Mouse (Mus musculus) heart, embryonic 10.5 days (tissue): ENCODE measurements around the gene Gm10803. TPM values are rescaled to one million over a fixed set of nuclear protein-coding genes. Genes with fewer than 3 reads are reported as not detected.

ENCODE experiments used
- DNase-seq: peaks from one replicate; pipeline ENCODE4 v3.0.0-alpha.2; 2017; ENCODE audit warnings: low spot score
- H3K27ac ChIP-seq: fragments of 300-500 bp; sonication (generic); 2 replicates; pipeline ENCODE4 v1.5.1; 2016; ENCODE audit warnings: mild to moderate bottlenecking
- H3K27me3 ChIP-seq: fragments of 300-500 bp; sonication (generic); 2 replicates; pipeline ENCODE4 v1.6.1; 2016; ENCODE audit warnings: mild to moderate bottlenecking; ENCODE audit not compliant: poor library complexity, insufficient read depth, severe bottlenecking
- H3K36me3 ChIP-seq: fragments of 300-500 bp; sonication (generic); 2 replicates; pipeline ENCODE4 v1.6.1; 2016; ENCODE audit warnings: mild to moderate bottlenecking, moderate library complexity
- H3K4me1 ChIP-seq: fragments of 300-500 bp; sonication (generic); 2 replicates; pipeline ENCODE4 v1.6.1; 2016; ENCODE audit warnings: mild to moderate bottlenecking
- H3K4me3 ChIP-seq: fragments of 300-500 bp; sonication (generic); 2 replicates; pipeline ENCODE4 v1.5.1; 2016; ENCODE audit warnings: mild to moderate bottlenecking, moderate library complexity
- H3K9me3 ChIP-seq: fragments of 300-500 bp; sonication (generic); 2 replicates; pipeline ENCODE4 v1.6.1; 2016; ENCODE audit warnings: mild to moderate bottlenecking, moderate library complexity
- WGBS: fragments of 180-500 bp; shearing (Covaris S2); methylation state at CpG from one replicate; pipeline ENCODE4 v1.1.7; 2016; 5-methylcytosine and 5-hydroxymethylcytosine counted together
- polyA plus RNA-seq: library from polyadenylated mRNA; unstranded; fragments of >200 nt; fragmentation: Nextera tagmentation; extraction: Ambion mirVana; gene quantifications from 2 replicates; pipeline ENCODE4 v1.2.1, GENCODE M21; 2016

Gm10803 gene
- polyA plus RNA-seq, 1 experiment from 2014 or later = not detected

- H3K4me3 ChIP-seq = no peak overlapping the region
- 29% methylated on average over 9 of the region's 9 CpGs for WGBS
- no peak overlapping the region; the same call in 1 of the 2 replicates for H3K27ac ChIP-seq
- peaks cover 37% of the 10 kb centered on the region; the same call in 1 of the 2 replicates for H3K27me3 ChIP-seq
- H3K9me3 ChIP-seq = no peaks in the 10 kb centered on the region
- H3K36me3 ChIP-seq = no peaks in the 10 kb centered on the region
- H3K4me1 ChIP-seq = peaks cover 14% of the 10 kb centered on the region
- DNase-seq = no peak
These were observed 39.4 kb downstream of the Gm10803 start for GRCm38 (mm10) chr2:93599731-93600130.

DNA sequence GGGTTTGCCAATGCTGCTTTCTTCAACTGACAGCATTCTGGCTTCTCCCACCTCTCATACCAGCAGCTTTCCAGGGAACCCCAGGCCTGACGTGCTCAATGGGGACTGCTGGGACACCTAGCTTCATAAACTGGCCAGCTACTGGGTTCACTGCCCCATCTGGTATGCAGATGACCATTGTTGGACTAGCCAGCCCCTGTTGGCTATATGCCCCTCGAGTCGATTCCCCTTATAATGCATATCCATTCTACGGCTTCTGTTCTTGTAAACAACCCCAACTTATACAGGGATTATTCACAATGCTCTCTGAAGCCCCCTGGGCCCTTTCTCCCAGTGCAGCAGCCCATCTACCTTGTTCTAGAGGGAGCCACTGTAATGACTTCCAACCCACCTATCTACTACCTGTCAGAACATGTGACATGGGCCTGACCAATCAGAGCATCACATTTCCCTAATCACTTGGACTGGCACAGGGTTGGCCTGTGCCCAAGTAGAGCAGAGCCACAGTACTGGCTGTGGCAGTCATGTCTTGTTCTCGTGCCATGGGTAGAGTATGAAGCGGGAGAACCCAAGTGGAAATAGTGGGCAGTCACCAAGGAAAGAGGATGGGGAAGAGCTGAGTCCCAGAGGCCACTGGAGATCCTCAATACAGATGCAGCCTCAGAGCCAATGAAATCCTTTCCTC is 44.4 kb downstream of the Gm10803 start:
- peaks cover 27% of the 10 kb centered on the region; the same call in 1 of the 2 replicates for H3K27me3 ChIP-seq
- WGBS = 86% methylated on average over 6 of the region's 6 CpGs
- H3K4me1 ChIP-seq = peaks cover 4% of the 10 kb centered on the region

DNA sequence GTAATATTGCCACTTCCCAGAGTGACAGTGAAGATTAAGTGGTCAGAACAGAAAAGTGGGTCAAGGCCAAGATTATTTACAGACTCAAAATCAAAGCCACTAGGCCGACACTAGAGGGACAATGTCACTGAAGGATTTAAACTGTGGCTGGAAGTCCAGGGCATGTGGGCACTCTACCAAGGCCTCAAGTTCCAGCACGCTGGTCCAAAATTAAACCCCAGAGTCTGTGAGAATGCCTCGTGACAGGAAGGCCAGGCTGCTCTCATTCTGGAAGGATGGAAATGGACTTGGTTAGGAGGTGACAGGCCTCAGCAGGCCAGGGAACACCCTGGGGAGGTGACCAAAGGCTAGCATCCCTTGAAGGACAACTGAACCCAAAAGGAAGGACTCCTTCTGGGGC is 48.4 kb downstream of the Gm10803 start:
- peaks cover 31% of the 10 kb centered on the region for H3K27me3 ChIP-seq
- WGBS = 71% methylated on average over 3 of the region's 3 CpGs
- H3K4me1 ChIP-seq = no peaks in the 10 kb centered on the region
- H3K9me3 ChIP-seq = no peaks in the 10 kb centered on the region
- no peak overlapping the region for H3K4me3 ChIP-seq
- no peaks in the 10 kb centered on the region for H3K36me3 ChIP-seq
- H3K27ac ChIP-seq = no peak overlapping the region
- no peak for DNase-seq

More for the DNA sequence above, 44.4 kb downstream of the Gm10803 start:
- no peak overlapping the region for H3K27ac ChIP-seq
- no peak for DNase-seq
- H3K4me3 ChIP-seq = no peak overlapping the region
- H3K9me3 ChIP-seq = no peaks in the 10 kb centered on the region
- no peaks in the 10 kb centered on the region for H3K36me3 ChIP-seq

- H3K4me3 ChIP-seq = no peak overlapping the region
- H3K27me3 ChIP-seq = peaks cover 26% of the 10 kb centered on the region
- no peaks in the 10 kb centered on the region for H3K36me3 ChIP-seq
- no peak overlapping the region for H3K27ac ChIP-seq
- WGBS = 55% methylated on average over 7 of the region's 7 CpGs
- H3K9me3 ChIP-seq = no peaks in the 10 kb centered on the region
- H3K4me1 ChIP-seq = peaks cover 18% of the 10 kb centered on the region
- no peak for DNase-seq
These were observed 52.7 kb downstream of the Gm10803 start for GRCm38 (mm10) chr2:93613020-93613419.

Other genes starting within 250 kb of the Gm10803 start
- 64.2 and 67.0 TPM in 2 replicates for gene Tspan18, start 226.1 kb upstream of the Gm10803 start, polyA plus RNA-seq
- 12.9 and 16.6 TPM in 2 replicates for gene Cd82, start 97.4 kb upstream of the Gm10803 start, polyA plus RNA-seq
- 0.83 and 3.6 TPM in 2 replicates for gene Alx4, start 81.8 kb downstream of the Gm10803 start, polyA plus RNA-seq